Mouse (Mus musculus) v-Abl transformed pro-B cells (cell line): ENCODE data around the gene Cd55b.
"Not testable (repeated sequence)": the region's sequence is repeated elsewhere in the genome, so short reads cannot be mapped to it uniquely, and the experiment has no call there.

Experiments used
- in situ Hi-C, 2 experiments: fragments of 400-800 bp; cut with MboI; formaldehyde crosslinking; loops; one replicate each; pipeline ENCODE4 v1.15.1; 2025; ENCODE audit not compliant: unreplicated experiment in 2 of 2

Cd55b gene

GRCm38 (mm10) chr1:130422664-130423111, at the start of gene Cd55b:
Cd55b (minus strand) TSS chr1:130423009.
- in situ Hi-C loops: no loop called here

GRCm38 (mm10) chr1:130470074-130470473, 47.3 kb upstream of the Cd55b start:
- in situ Hi-C loops: no loop called here

- in situ Hi-C loops: no loop called here
Observed at GRCm38 (mm10) chr1:130467453-130467852, 44.6 kb upstream of the Cd55b start.

GRCm38 (mm10) chr1:130464173-130464572, 41.4 kb upstream of the Cd55b start:
- in situ Hi-C loops: no loop called here

- in situ Hi-C loops: no loop called here
Observed at GRCm38 (mm10) chr1:130462867-130463266, 40.1 kb upstream of the Cd55b start.

GRCm38 (mm10) chr1:130462084-130462861, 39.5 kb upstream of the Cd55b start, which contains the start of gene Cd55:
Cd55 (minus strand) TSS chr1:130462744.
- in situ Hi-C loops: no loop called here

- in situ Hi-C loops: no loop called here
Observed at GRCm38 (mm10) chr1:130455111-130455510, 32.3 kb upstream of the Cd55b start.

GRCm38 (mm10) chr1:130442930-130443329, 20.1 kb upstream of the Cd55b start:
- in situ Hi-C loops: not testable (repeated sequence)

- in situ Hi-C loops: no loop called here
Observed at GRCm38 (mm10) chr1:130430920-130431319, 8.1 kb upstream of the Cd55b start.

- in situ Hi-C loops: not testable (repeated sequence)
Observed at GRCm38 (mm10) chr1:130428667-130429066, 5.9 kb upstream of the Cd55b start.

GRCm38 (mm10) chr1:130427175-130427853, 4.5 kb upstream of the Cd55b start:
- in situ Hi-C loops: not testable (repeated sequence)

GRCm38 (mm10) chr1:130422033-130422432, 776 bp downstream of the Cd55b start:
- in situ Hi-C loops: not testable (repeated sequence)

- in situ Hi-C loops: not testable (repeated sequence)
Observed at GRCm38 (mm10) chr1:130397109-130397508, 25.7 kb downstream of the Cd55b start.

- in situ Hi-C loops: not testable (repeated sequence)
Observed at GRCm38 (mm10) chr1:130387282-130387681, 35.5 kb downstream of the Cd55b start.

- in situ Hi-C loops: no loop called here
Observed at GRCm38 (mm10) chr1:130377726-130378429, 44.9 kb downstream of the Cd55b start.

GRCm38 (mm10) chr1:130374173-130374785, 48.5 kb downstream of the Cd55b start:
- in situ Hi-C loops: loop anchor here in 1 of 2 experiments (25.0 kb wide), 1 partner anchor 1512 kb away; no protein-coding TSS in a partner anchor

- in situ Hi-C loops: loop anchor here in 1 of 2 experiments (25.0 kb wide), 1 partner anchor 1511 kb away; no protein-coding TSS in a partner anchor
Observed at GRCm38 (mm10) chr1:130373398-130374083, 49.3 kb downstream of the Cd55b start.

GRCm38 (mm10) chr1:130371895-130372528, 50.8 kb downstream of the Cd55b start:
- in situ Hi-C loops: loop anchor here in 1 of 2 experiments (25.0 kb wide), 1 partner anchor 1510 kb away; no protein-coding TSS in a partner anchor

- in situ Hi-C loops: loop anchor here in 1 of 2 experiments (25.0 kb wide), 1 partner anchor 1509 kb away; no protein-coding TSS in a partner anchor
Observed at GRCm38 (mm10) chr1:130371291-130371690, 51.5 kb downstream of the Cd55b start.
